ENCODE assay signal across 21 mouse cellular contexts in the genomic region with DNA sequence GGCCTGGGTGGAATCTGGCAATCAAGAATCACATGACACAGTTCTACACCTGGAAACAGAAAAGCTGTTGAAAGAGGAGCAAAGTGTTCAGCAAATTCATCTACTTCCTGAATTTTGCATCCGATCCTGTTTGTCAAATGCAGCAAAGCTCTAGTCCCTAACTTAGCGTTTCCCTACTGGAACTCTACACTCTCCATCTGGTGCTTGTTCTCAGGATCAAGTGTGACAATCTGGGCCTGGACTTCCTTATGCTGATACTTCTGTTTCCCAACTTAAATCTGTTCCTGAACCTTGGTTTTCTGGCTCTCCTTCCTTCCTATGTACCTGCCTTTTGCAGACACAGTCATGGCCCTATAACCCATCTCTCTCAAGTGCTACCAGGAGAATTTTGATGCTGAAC.
DNase-seq lines count a peak whose midpoint lies in the region; ATAC-seq lines count a peak whose summit lies in the region.
"Had no signal": no experiment of that assay in that cellular context is flagged by ENCODE, and none has a peak within 500 bp of the region (broad histone marks: within the 10 kb centered on the region; RNA-seq: fewer than 3 reads in every experiment).

No protein-coding gene starts in this region.

- ATAC-seq in embryonic facial prominence, embryonic 11.5 days (replicated peaks; ENCODE audit: insufficient number of reproducible peaks, low FRiP score, low TSS enrichment, low read depth): no peak
- ATAC-seq: activated CD4-positive, CD25-positive, alpha-beta regulatory T cell, adult 4 months; forebrain, embryonic 15.5 days; Patski had no signal

- WGBS in heart, embryonic 10.5 days: 82% methylated on average over 2 of the region's 2 CpGs
- 52% methylated on average over 2 of the region's 2 CpGs for WGBS in embryonic facial prominence, embryonic 11.5 days

- intact Hi-C loops in left cerebral cortex, postnatal 4 days (cut with DNase I): no loop called here

- DNase-seq in heart, adult 11 months: peak; percentile 4
- DNase-seq in heart, embryonic 10.5 days (ENCODE audit: low spot score): no peak
- peak; percentile 8 to 12 for DNase-seq in left cerebral cortex, adult 18-20 months (ENCODE audit: low spot score in 2 of 2)
- DNase-seq in left cerebral cortex, postnatal 4 days: no peak
- DNase-seq in embryonic facial prominence, embryonic 11.5 days (ENCODE audit: low spot score): peak; percentile 27
- DNase-seq in ovary, postnatal 10 days (ENCODE audit: low spot score): no peak
- DNase-seq: adrenal gland, postnatal 14 days; cerebellum, adult 18-20 months; cerebellum, adult 9-11 months; cerebellum, postnatal 36 days; gastrocnemius, postnatal 36 days; heart, adult 18-20 months; heart, postnatal 14 days had no signal

- no peaks in the 10 kb centered on the region for H3K9me3 ChIP-seq in heart, embryonic 10.5 days
- H3K9me3 ChIP-seq in embryonic facial prominence, embryonic 11.5 days (replicated peaks; ENCODE audit: control insufficient read depth, low read length): no peaks in the 10 kb centered on the region
- H3K9me3 ChIP-seq: embryonic facial prominence, embryonic 12.5 days; forebrain, embryonic 15.5 days; heart, embryonic 15.5 days had no signal

- no peak overlapping the region for H3K4me2 ChIP-seq in embryonic facial prominence, embryonic 11.5 days (ENCODE audit: low read depth, low read length)
- H3K4me2 ChIP-seq: embryonic facial prominence, embryonic 12.5 days; forebrain, embryonic 15.5 days; heart, embryonic 11.5 days; heart, embryonic 15.5 days; hindbrain, embryonic 14.5 days had no signal

- H3K9ac ChIP-seq in embryonic facial prominence, embryonic 11.5 days (replicated peaks; ENCODE audit: low read length): no peak overlapping the region
- H3K9ac ChIP-seq: embryonic facial prominence, embryonic 12.5 days; forebrain, embryonic 15.5 days; heart, embryonic 15.5 days; hindbrain, embryonic 14.5 days had no signal

- H3K4me1 ChIP-seq in heart, embryonic 10.5 days: no peaks in the 10 kb centered on the region
- no peaks in the 10 kb centered on the region for H3K4me1 ChIP-seq in embryonic facial prominence, embryonic 11.5 days (ENCODE audit: control insufficient read depth, insufficient read depth, low read length)
- H3K4me1 ChIP-seq: embryonic facial prominence, embryonic 12.5 days; forebrain, embryonic 15.5 days; heart, embryonic 15.5 days had no signal

- no peaks in the 10 kb centered on the region for H3K27me3 ChIP-seq in heart, embryonic 10.5 days (ENCODE audit: insufficient read depth, poor library complexity, severe bottlenecking)
- no peaks in the 10 kb centered on the region for H3K27me3 ChIP-seq in embryonic facial prominence, embryonic 11.5 days (ENCODE audit: control insufficient read depth, insufficient read depth, low read length)
- H3K27me3 ChIP-seq: CH12.LX; embryonic facial prominence, embryonic 12.5 days; forebrain, embryonic 15.5 days; heart, embryonic 15.5 days had no signal

- no peaks in the 10 kb centered on the region for H3K36me3 ChIP-seq in heart, embryonic 10.5 days
- no peaks in the 10 kb centered on the region for H3K36me3 ChIP-seq in embryonic facial prominence, embryonic 11.5 days (replicated peaks; ENCODE audit: control insufficient read depth, insufficient read depth, low read depth, low read length)
- H3K36me3 ChIP-seq: embryonic facial prominence, embryonic 12.5 days; forebrain, embryonic 15.5 days; heart, embryonic 15.5 days had no signal

- H3K4me3 ChIP-seq in heart, embryonic 10.5 days: no peak overlapping the region
- H3K4me3 ChIP-seq in embryonic facial prominence, embryonic 11.5 days (ENCODE audit: low read depth, low read length): no peak overlapping the region
- H3K4me3 ChIP-seq: embryonic facial prominence, embryonic 12.5 days; forebrain, embryonic 15.5 days; heart, embryonic 15.5 days had no signal

- no peak overlapping the region for H3K27ac ChIP-seq in heart, embryonic 10.5 days
- no peak overlapping the region for H3K27ac ChIP-seq in embryonic facial prominence, embryonic 11.5 days (replicated peaks; ENCODE audit: low read depth, low read length)
- H3K27ac ChIP-seq: embryonic facial prominence, embryonic 12.5 days; forebrain, embryonic 15.5 days; heart, embryonic 15.5 days; hindbrain, embryonic 14.5 days had no signal

Comparison
In these comparisons a context has a peak if more than half of its experiments do, and no peak if none do; other contexts are left out.
1. DNase-seq: peak in heart, adult 11 months (single experiment), left cerebral cortex, adult 18-20 months (2 of 2) and embryonic facial prominence, embryonic 11.5 days (single experiment); none in heart, embryonic 10.5 days (single experiment), left cerebral cortex, postnatal 4 days (single experiment) and ovary, postnatal 10 days (single experiment).